Mouse (Mus musculus): ENCODE measurements at regions not wholly inside any gene's neighbourhood (a gene's known extent, or its start where the extent isn't known, plus 50 kb on each side); places are given as distances from the start of the nearest gene placed in this dataset.

DNA sequence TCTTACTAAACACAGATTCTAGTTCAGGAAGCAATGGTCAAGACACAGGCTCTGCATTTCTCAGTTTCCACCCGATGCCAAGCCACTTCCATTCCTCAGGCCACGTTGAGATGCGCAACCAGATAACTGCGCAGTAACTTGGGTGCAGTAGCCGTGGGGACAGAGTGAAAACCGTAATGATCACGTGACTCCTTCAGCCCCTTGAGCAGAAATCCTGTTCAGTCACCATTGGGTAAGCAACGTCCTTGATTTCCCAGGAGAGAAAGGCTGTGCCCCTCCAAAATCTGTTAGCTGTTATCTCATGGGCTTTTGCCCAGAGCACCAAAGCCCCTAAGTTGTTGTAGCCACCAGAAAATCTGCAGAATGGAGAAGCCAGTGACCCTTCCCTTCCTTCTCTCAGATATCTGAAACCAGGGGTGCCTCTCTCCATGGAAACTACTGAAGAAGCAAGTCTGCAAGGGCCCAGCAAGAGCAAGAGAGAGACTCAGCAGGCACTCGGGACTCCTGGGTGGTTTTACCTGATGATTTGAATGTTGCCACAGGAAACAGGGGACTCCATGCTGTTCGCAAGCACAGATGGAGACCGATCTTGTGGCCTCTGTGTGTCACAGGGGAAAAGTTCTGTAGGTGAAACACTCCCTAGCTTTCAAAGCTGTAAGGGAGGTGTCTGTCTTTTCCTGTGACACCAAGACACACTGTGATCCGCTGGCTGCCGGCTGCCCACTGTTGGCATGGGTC lies 126.7 kb downstream of the Lmo4 start:
- DNase-seq (ENCODE audit: low spot score) = no peak

DNA sequence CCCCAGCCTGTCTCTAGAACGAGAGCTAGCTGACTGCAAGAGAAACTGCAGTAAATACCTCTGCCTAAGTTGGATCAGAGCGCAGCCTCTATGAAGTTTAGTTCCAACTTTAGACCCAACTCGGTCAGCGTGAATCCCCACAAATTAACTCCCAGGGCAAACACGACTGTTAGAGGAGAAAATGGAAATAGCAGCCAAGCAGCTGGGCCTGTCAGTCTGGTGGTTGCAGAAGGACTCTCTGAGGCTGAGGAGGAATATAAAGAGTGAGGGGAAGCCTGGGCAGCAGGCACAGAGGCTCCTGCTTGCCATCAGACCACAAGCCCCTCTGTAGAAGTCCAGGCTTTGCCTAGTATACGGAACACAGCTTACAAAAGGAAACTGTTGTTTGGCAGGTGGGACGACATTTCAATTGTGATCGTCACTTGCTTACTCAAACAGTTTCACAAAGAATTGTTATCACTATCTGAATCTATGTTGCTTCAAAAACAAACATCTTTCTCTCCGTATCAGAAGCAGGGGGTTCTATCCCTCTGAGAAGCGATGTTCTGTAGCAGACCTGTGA lies 135.0 kb downstream of the Lmo4 start:
- peak; percentile 58 for DNase-seq (ENCODE audit: low spot score)

GRCm38 (mm10) chr3:144067016-144067415 lies 138.0 kb downstream of the Lmo4 start:
- no peak for DNase-seq (ENCODE audit: low spot score)

DNA sequence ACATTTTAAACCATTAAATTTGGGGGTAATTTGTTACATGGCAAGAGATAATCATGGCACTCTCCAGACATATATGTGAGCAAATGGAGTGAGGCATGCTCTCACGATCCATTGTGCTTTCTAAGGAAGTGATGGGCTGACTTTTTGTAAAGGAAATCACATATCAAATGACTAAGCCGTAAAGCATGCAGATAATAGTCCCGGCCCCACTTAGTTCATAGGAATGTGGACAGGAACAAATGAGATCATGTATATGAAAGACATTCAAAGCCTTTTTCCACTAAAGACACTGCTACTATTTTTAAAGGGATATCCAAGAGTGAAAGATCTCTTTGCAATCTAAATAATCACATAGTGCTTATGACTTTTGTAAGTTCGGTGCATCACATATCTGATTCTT lies 146.9 kb downstream of the Lmo4 start:
- DNase-seq (ENCODE audit: low spot score) = no peak

DNA sequence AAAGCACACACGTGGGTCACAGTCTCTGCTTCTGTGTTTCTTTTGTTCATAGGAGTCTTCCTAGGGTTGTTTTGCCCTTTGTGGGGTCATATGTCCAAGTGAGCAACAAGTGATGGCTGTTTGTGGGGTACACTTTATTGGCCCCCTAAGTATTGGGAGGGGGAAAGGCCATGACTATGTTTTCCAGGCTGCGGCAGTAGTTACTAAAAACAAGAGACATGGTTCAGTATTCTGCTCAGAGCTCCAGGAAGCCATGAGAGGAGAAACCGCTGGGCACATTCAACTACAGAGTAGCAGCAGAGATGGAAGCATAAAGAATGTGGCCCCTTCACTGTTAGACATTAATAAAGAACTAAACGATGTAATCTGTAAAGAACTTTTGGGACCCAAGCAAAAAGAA lies 154.7 kb downstream of the Lmo4 start:
- no peak for DNase-seq (ENCODE audit: low spot score)

DNA sequence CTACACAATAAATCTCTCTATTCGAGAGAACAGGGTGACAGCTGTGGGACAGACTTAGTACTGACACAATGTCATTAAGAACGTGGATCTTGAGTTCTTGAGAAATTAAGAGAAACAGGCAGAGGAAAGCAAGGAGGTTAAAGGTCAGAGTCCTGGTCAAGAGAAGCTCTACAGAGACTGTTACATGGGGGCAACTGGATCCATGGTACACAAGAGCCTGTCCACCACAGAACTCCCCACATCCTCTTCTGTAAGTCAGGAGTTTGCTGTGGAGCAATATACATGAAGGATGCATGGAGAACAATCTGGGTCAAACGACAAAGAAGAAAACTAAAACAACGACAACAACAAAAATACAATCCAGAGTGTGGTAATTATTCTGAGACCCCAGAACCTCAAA lies 155.8 kb downstream of the Lmo4 start:
- DNase-seq (ENCODE audit: low spot score) = no peak

DNA sequence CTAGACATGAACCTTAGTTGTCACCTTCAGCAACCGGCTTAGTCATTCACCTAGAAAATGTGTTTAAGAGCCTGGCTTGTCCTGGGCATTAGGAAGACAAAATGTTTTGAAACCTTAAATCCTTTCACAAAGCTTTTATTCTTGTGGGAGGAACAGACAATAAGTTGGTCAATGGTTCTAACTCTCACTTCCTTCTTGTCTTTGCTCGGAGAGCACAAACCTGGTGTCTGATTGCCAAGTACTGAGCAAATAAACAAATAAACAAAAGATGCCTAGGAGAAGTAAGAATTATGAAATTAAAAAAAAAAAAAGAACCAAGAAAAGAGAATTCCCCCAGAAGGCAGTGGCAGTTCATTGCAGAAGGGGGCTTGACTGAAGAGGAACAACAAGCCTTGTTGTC lies 160.7 kb downstream of the Lmo4 start:
- DNase-seq (ENCODE audit: low spot score) = no peak

- DNase-seq (ENCODE audit: low spot score) = no peak
These were observed 163.2 kb downstream of the Lmo4 start for GRCm38 (mm10) chr3:144041788-144042187.

- no peak for DNase-seq (ENCODE audit: low spot score)
These were observed 165.5 kb downstream of the Lmo4 start for GRCm38 (mm10) chr3:144039498-144039897.

- no peak for DNase-seq (ENCODE audit: low spot score)
These were observed 175.4 kb downstream of the Lmo4 start for GRCm38 (mm10) chr3:144029611-144030010.

GRCm38 (mm10) chr3:144029121-144029520 lies 175.9 kb downstream of the Lmo4 start:
- no peak for DNase-seq (ENCODE audit: low spot score)

DNA sequence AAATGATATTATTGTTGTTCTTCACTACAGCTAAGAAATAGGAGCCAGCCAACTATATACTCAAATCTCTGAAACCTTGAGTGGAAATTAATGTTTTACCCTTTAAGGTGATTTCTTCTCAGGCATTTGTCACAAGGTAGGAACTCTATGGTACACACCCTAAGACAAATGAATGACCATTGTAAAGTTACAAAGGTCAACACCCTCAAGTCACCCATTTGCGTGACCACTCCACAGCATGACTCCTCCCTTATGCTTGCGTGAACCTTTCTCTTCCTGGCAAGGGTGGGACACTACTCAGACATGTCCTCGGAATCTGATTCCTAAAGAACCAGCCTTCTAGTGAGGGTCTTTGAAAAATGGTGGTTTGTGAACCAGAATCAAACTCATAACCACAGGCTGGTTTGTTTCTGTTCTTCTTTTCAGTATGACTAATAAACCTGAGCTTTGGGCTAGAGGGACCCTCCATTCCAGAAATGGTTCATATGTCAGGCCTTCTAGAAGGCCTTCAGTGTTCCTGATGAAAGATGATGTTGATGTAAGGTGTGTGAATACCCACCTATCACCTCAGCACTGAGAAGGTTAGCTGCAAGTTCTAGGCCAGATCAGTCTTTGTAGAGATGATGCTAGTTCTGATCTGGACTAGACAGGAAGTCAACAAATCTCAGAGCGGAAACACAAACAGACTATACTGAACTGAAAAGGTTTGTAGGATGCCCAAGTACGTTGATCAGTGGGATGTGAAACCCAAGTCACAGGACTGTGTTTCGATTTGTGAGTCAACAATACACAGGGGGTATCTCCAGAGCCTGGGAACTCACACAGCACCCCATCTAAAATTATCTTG lies 177.7 kb downstream of the Lmo4 start:
- DNase-seq (ENCODE audit: low spot score) = no peak

- no peak for DNase-seq (ENCODE audit: low spot score)
These were observed 179.4 kb downstream of the Lmo4 start for GRCm38 (mm10) chr3:144025451-144026125.

GRCm38 (mm10) chr3:144024216-144024615 lies 180.8 kb downstream of the Lmo4 start:
- DNase-seq (ENCODE audit: low spot score) = no peak

DNA sequence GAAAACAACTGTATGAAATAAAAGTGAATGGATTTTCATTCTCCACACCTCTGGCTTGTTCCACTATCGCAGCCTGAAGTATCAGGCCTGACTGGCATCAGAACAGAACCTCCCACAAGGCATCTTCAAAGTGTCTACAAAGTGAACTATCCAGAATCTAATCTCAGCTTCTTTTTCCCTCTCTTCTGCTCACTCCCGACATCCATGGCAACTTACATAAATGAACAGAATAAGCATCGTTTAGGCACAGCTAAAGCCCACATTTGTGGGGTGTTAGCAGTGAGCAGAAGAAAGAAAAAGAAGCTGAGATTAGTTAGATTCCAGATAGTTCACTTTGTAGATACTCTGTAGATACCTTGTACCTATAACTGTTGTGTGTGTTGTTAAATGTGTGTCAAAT lies 182.0 kb downstream of the Lmo4 start:
- no peak for DNase-seq (ENCODE audit: low spot score)

GRCm38 (mm10) chr3:144021969-144022368 lies 183.1 kb downstream of the Lmo4 start:
- no peak for DNase-seq (ENCODE audit: low spot score)

GRCm38 (mm10) chr3:144020189-144020940 lies 184.7 kb downstream of the Lmo4 start:
- no peak for DNase-seq (ENCODE audit: low spot score)

DNA sequence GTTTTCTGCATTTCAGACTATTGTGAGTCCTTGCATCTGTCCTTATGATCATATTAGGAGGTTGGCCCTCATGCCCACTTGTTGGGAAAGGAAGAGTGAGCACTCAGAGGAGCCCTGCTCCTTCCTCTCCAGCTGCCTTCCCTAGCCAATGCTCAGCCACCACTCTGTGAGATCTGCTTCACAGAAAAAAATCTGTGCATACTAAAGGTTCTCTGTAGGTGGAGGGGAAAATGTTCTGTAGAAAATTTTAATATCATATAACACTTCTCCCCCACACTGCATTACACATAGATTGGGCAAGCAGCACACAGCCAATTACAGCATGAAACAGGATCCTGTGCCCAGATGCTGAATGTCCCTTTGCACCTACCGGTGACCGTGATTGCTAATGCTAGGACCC lies 185.7 kb downstream of the Lmo4 start:
- DNase-seq (ENCODE audit: low spot score) = no peak

DNA sequence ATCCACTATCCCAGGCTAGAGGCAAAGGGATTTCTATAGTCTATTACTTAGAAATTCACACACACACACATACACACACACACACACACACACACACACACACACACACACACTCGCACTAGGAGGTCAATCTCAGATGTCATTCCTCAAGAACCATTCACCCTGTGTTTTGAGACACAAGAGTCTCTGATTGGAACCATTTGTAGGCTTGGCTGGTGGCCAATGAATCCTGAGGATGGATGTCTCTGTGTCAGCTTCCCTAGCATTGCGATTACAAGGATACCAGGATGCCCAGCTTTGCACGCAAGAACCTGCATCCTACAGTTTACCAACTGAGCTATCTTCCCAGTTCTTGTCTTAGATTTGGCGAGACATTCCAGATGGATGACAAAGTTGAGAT lies 186.5 kb downstream of the Lmo4 start:
- DNase-seq (ENCODE audit: low spot score) = no peak

DNA sequence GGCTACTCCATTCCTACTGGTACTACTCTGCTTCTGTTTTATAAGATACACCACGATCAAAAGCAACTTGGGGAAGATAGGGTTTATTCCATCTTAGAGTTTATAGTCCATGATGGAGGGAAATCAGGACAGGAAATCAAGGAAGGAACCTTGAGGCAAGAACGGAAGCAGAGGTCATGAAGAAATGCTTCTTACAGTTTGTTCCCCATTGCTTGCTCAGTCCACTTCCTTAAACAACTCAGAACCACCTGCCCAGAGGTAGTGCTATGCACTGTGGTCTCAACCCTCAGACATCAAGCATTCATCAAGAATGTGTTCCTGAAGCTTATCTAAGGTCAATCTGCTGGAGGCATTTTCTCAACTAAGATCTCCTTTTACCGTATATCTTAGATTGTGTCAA lies 189.8 kb downstream of the Lmo4 start:
- no peak for DNase-seq (ENCODE audit: low spot score)

DNA sequence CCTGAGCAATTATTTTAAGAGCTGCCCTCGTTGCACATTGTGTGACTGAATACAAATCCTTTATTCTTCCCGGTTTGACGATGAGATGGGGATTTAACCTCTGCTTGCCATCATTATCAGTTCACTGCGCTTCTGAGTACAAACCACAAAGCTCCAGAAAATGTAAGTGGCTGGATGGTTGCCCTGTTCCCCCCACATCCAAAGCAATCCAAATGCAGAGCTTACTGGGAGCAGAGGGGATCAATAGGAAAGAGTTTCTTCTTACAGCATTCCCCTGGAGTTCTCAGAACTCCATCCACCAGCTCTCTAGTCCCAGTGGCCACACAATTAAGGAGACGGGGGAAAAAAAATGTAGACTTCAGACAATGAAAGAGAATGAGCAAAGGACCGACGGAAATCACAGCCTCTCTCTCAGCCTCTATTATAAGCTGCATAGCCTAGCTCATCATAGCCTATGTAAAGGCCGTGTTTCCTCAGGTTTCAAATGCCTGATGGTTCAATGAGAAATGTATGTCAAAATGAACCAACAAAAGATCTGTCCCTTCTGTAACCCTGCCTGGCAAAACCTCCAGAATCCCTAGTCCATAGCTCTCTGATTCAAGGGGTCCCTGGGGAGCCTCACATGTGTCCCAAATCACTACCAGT lies 191.4 kb downstream of the Lmo4 start:
- DNase-seq (ENCODE audit: low spot score) = no peak
